Mouse (Mus musculus): ENCODE data around the gene Scimp.

DNA sequence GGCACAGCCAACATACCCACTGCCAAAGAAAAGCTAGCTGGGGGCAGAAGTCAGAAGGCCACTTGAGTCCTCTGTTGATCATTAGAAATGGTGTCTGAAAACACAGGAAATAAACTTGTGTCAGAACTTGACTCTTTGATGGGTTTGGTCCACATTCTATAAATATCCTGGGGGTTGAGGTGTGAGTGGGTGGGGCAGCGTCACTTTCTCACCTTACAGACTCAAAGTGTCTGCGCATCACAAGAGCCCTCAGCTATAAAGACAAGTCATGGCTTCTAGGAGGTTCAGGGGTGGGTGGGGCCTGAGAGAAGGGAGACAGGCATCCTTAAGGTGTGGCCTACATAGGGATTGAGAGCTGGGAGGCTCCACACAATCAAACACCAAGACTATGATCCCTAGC is 22.0 kb downstream of the Scimp start:
- TF ChIP-seq GATA1 (IDR thresholded peaks at IDR 0.05; ENCODE audit: borderline replicate concordance, low read length), result no peak
- TF ChIP-seq FLI1 (IDR thresholded peaks at IDR 0.05; ENCODE audit: low read length), result no peak

All from megakaryocyte, embryonic 14.5 days (primary cell).